Mouse (Mus musculus) intestine, embryonic 16.5 days (tissue): ENCODE measurements around the gene Snx19. TPM values are rescaled to one million over a fixed set of nuclear protein-coding genes. Genes with fewer than 3 reads are reported as not detected.

Experiments
- ATAC-seq: fragments of 200-750 bp; cut with Nextera tagmentation; 2 replicates; pipeline ENCODE4 v1.8.0; 2017; ENCODE audit warnings: moderate TSS enrichment, moderate library complexity
- H3K27ac ChIP-seq: fragments of 300-500 bp; sonication (generic); 2 replicates; pipeline ENCODE4 v1.5.1; 2014; ENCODE audit warnings: mild to moderate bottlenecking, low read length
- H3K27me3 ChIP-seq: fragments of 300-500 bp; sonication (generic); replicated peaks from 2 replicates; pipeline ENCODE4 v1.6.1; 2014; ENCODE audit warnings: low read length, control low read depth, mixed read lengths; ENCODE audit not compliant: control insufficient read depth, insufficient read depth
- H3K36me3 ChIP-seq: fragments of 300-500 bp; sonication (generic); 2 replicates; pipeline ENCODE4 v1.6.1; 2014; ENCODE audit warnings: low read length, control low read depth; ENCODE audit not compliant: control insufficient read depth, insufficient read depth
- H3K4me1 ChIP-seq: fragments of 300-500 bp; sonication (generic); 2 replicates; pipeline ENCODE4 v1.6.1; 2014; ENCODE audit warnings: low read length, control low read depth, mixed read lengths; ENCODE audit not compliant: control insufficient read depth, insufficient read depth
- H3K4me2 ChIP-seq: fragments of 300-500 bp; sonication (generic); 2 replicates; pipeline ENCODE4 v1.6.1; 2014; ENCODE audit warnings: low read depth, low read length, control low read depth
- H3K4me3 ChIP-seq: fragments of 300-500 bp; sonication (generic); 2 replicates; pipeline ENCODE4 v1.5.1; 2014; ENCODE audit warnings: mild to moderate bottlenecking, low read length
- H3K9ac ChIP-seq: fragments of 300-500 bp; sonication (generic); 2 replicates; pipeline ENCODE4 v1.6.1; 2014; ENCODE audit warnings: low read depth, low read length
- H3K9me3 ChIP-seq: fragments of 300-500 bp; sonication (generic); 2 replicates; pipeline ENCODE4 v1.6.1; 2016; ENCODE audit warnings: low read length, control low read depth; ENCODE audit not compliant: control insufficient read depth
- WGBS: fragments of 180-500 bp; shearing (Covaris S2); extraction: QIAGEN DNeasy Blood & Tissue Kit; methylation state at CpG from one replicate; pipeline ENCODE4 v1.1.7; 2014; 5-methylcytosine and 5-hydroxymethylcytosine counted together
- polyA plus RNA-seq: library from polyadenylated mRNA; unstranded; fragments of >200 nt; fragmentation: Nextera tagmentation; extraction: Ambion mirVana; gene quantifications from 2 replicates; pipeline ENCODE4 v1.2.1, GENCODE M21; 2015

Snx19 gene
- 14.4 and 14.6 TPM in 2 replicates for polyA plus RNA-seq

GRCm38 (mm10) chr9:30426882-30427632, at the start of gene Snx19:
Gene Snx19 (plus strand): TSS chr9:30427108.
- peak; percentile 99 for ATAC-seq
- H3K9me3 ChIP-seq: no peaks in the 10 kb centered on the region

GRCm38 (mm10) chr9:30400771-30401170, 26.1 kb upstream of the Snx19 start:
- ATAC-seq: no peak
- no peaks in the 10 kb centered on the region for H3K27me3 ChIP-seq
- H3K4me3 ChIP-seq: no peak overlapping the region
- no peak overlapping the region for H3K4me2 ChIP-seq
- no peaks in the 10 kb centered on the region for H3K9me3 ChIP-seq
- 100% methylated on average over 1 of the region's 1 CpGs for WGBS
- no peaks in the 10 kb centered on the region for H3K36me3 ChIP-seq
- H3K27ac ChIP-seq: no peak overlapping the region
- no peak overlapping the region for H3K9ac ChIP-seq
- H3K4me1 ChIP-seq: no peaks in the 10 kb centered on the region

More at GRCm38 (mm10) chr9:30426882-30427632, at the start of gene Snx19:
- WGBS: 2% methylated on average over 53 of the region's 53 CpGs
- Histone ChIP-seq H3K4me1 (peaks cover 20% of the 10 kb centered on the region), H3K27me3 (no peaks in the 10 kb centered on the region), H3K4me3 (peak within 1 kb of the TSS; percentile 83), H3K9ac (peak within 1 kb of the TSS; percentile 90), H3K36me3 (no peaks in the 10 kb centered on the region; the same call in 1 of the 2 replicates), H3K27ac (peak within 1 kb of the TSS; percentile 38; the same call in 1 of the 2 replicates), H3K4me2 (peak within 1 kb of the TSS; percentile 82)

DNA sequence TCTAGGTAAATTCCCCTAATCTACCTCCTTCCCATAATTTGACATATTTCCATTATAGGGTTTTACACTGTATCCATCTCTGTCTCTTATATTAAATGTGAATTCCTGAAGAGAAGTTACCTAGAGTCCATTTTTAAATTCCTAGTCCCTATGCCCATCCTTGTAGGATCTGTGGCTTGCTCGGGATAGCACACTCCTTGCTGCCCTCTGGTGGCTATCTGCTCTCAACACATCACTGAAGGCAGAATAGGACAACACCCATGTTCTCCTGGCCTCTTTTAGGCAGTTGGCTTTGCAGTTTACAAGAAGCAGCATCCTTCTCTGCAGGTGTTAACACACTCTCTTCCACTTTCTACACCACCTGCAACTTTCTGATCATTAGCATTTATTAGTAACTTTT, 4.0 kb upstream of the Snx19 start:
- H3K9me3 ChIP-seq: no peaks in the 10 kb centered on the region
- H3K4me2 ChIP-seq: no peak overlapping the region
- H3K27ac ChIP-seq: no peak overlapping the region
- no peak overlapping the region for H3K4me3 ChIP-seq
- no peaks in the 10 kb centered on the region for H3K27me3 ChIP-seq
- peaks cover 6% of the 10 kb centered on the region; the same call in 1 of the 2 replicates for H3K4me1 ChIP-seq
- H3K9ac ChIP-seq: no peak overlapping the region
- WGBS: 0% methylated on average over 1 of the region's 1 CpGs
- no peaks in the 10 kb centered on the region for H3K36me3 ChIP-seq
- no peak for ATAC-seq

- peaks cover 16% of the 10 kb centered on the region for H3K4me1 ChIP-seq
- no peaks in the 10 kb centered on the region for H3K27me3 ChIP-seq
- no peaks in the 10 kb centered on the region; the same call in 1 of the 2 replicates for H3K36me3 ChIP-seq
- H3K27ac ChIP-seq: no peak overlapping the region
- H3K4me3 ChIP-seq: no peak overlapping the region
- no peaks in the 10 kb centered on the region for H3K9me3 ChIP-seq
- H3K4me2 ChIP-seq: no peak overlapping the region
- ATAC-seq: no peak
- H3K9ac ChIP-seq: no peak overlapping the region
- whole genome bisulfite sequencing: 87% methylated on average over 7 of the region's 7 CpGs
These were observed 1.7 kb upstream of the Snx19 start for GRCm38 (mm10) chr9:30425178-30425577.

GRCm38 (mm10) chr9:30428231-30428630, 1.3 kb downstream of the Snx19 start:
- Histone ChIP-seq H3K9me3 (no peaks in the 10 kb centered on the region), H3K27ac (no peak overlapping the region), H3K27me3 (no peaks in the 10 kb centered on the region), H3K9ac (no peak overlapping the region), H3K36me3 (no peaks in the 10 kb centered on the region; the same call in 1 of the 2 replicates), H3K4me3 (no peak overlapping the region), H3K4me1 (peaks cover 20% of the 10 kb centered on the region), H3K4me2 (0 out of 2 replicates have a peak overlapping the region, but pooled peaks have one; percentile 1)
- no peak for ATAC-seq
- WGBS: 89% methylated on average over 5 of the region's 5 CpGs

- Histone ChIP-seq H3K4me1 (peaks cover 20% of the 10 kb centered on the region), H3K9me3 (no peaks in the 10 kb centered on the region), H3K27ac (no peak overlapping the region), H3K36me3 (peaks cover under 1% of the 10 kb centered on the region; the same call in 1 of the 2 replicates), H3K27me3 (no peaks in the 10 kb centered on the region), H3K4me2 (0 out of 2 replicates have a peak overlapping the region, but pooled peaks have one; percentile 3), H3K4me3 (no peak overlapping the region), H3K9ac (peak overlapping the region; percentile 35; the same call in 1 of the 2 replicates)
- WGBS: 78% methylated on average over 5 of the region's 5 CpGs
- no peak for ATAC-seq
These were observed 3.5 kb downstream of the Snx19 start for GRCm38 (mm10) chr9:30430447-30430846.

GRCm38 (mm10) chr9:30431909-30432308, 5.0 kb downstream of the Snx19 start:
- no peak for ATAC-seq
- WGBS: 88% methylated on average over 11 of the region's 11 CpGs
- Histone ChIP-seq H3K36me3 (peaks cover 5% of the 10 kb centered on the region), H3K9ac (no peak overlapping the region), H3K9me3 (no peaks in the 10 kb centered on the region), H3K4me1 (peaks cover 20% of the 10 kb centered on the region), H3K27me3 (no peaks in the 10 kb centered on the region), H3K4me2 (no peak overlapping the region), H3K27ac (no peak overlapping the region), H3K4me3 (no peak overlapping the region)

GRCm38 (mm10) chr9:30433914-30434313, 7.0 kb downstream of the Snx19 start:
- Histone ChIP-seq H3K36me3 (peaks cover 5% of the 10 kb centered on the region; the same call in 1 of the 2 replicates), H3K27me3 (no peaks in the 10 kb centered on the region), H3K9ac (no peak overlapping the region), H3K4me3 (no peak overlapping the region), H3K9me3 (no peaks in the 10 kb centered on the region), H3K4me2 (no peak overlapping the region), H3K4me1 (peaks cover 8% of the 10 kb centered on the region; the same call in 1 of the 2 replicates), H3K27ac (no peak overlapping the region)
- ATAC-seq: no peak
- WGBS: 91% methylated on average over 4 of the region's 4 CpGs

- Histone ChIP-seq H3K9ac (no peak overlapping the region), H3K4me1 (no peaks in the 10 kb centered on the region), H3K9me3 (no peaks in the 10 kb centered on the region), H3K27me3 (no peaks in the 10 kb centered on the region), H3K4me2 (no peak overlapping the region), H3K36me3 (peaks cover 9% of the 10 kb centered on the region; the same call in 1 of the 2 replicates), H3K27ac (no peak overlapping the region), H3K4me3 (no peak overlapping the region)
- ATAC-seq: no peak
- WGBS: 93% methylated on average over 8 of the region's 8 CpGs
These were observed 9.1 kb downstream of the Snx19 start for GRCm38 (mm10) chr9:30435902-30436585.
